Mouse (Mus musculus): ENCODE data around the gene Nup107. TPM values are rescaled to one million over a fixed set of nuclear protein-coding genes. Genes with fewer than 3 reads are reported as not detected.

Nup107 gene
- polyA plus RNA-seq, 1 experiment from 2014 or later, result 104 TPM

- no peaks in the 10 kb centered on the region for H3K36me3 ChIP-seq (ENCODE audit: control insufficient read depth, insufficient read depth, low read length)
- H3K9me3 ChIP-seq (ENCODE audit: control insufficient read depth, low read length), result no peaks in the 10 kb centered on the region
- H3K4me1 ChIP-seq (replicated peaks; ENCODE audit: control insufficient read depth, insufficient read depth, low read length), result no peaks in the 10 kb centered on the region
- H3K27ac ChIP-seq (ENCODE audit: low read depth, low read length), result no peak overlapping the region
- DNase-seq (ENCODE audit: low spot score) (no peak), ATAC-seq (replicated peaks; ENCODE audit: low FRiP score) (no peak)
- H3K4me3 ChIP-seq (ENCODE audit: low read depth, low read length), result no peak overlapping the region
- 96% methylated on average over 12 of the region's 12 CpGs for WGBS
- no peak overlapping the region for H3K9ac ChIP-seq (ENCODE audit: low read length)
- H3K4me2 ChIP-seq (ENCODE audit: low read depth, low read length, severe bottlenecking), result no peak overlapping the region
- H3K27me3 ChIP-seq (ENCODE audit: control insufficient read depth, insufficient read depth, low read length), result no peaks in the 10 kb centered on the region
Observed at GRCm38 (mm10) chr10:117730637-117731203, 61.8 kb downstream of the Nup107 start.

- ATAC-seq (replicated peaks; ENCODE audit: low FRiP score) (no peak), DNase-seq (ENCODE audit: low spot score) (no peak)
- no peak overlapping the region for H3K4me3 ChIP-seq (ENCODE audit: low read depth, low read length)
- H3K27ac ChIP-seq (ENCODE audit: low read depth, low read length), result no peak overlapping the region
- H3K36me3 ChIP-seq (ENCODE audit: control insufficient read depth, insufficient read depth, low read length), result no peaks in the 10 kb centered on the region
- 96% methylated on average over 7 of the region's 7 CpGs for WGBS
- no peak overlapping the region for H3K9ac ChIP-seq (ENCODE audit: low read length)
- no peaks in the 10 kb centered on the region for H3K27me3 ChIP-seq (ENCODE audit: control insufficient read depth, insufficient read depth, low read length)
- no peaks in the 10 kb centered on the region for H3K9me3 ChIP-seq (ENCODE audit: control insufficient read depth, low read length)
- no peaks in the 10 kb centered on the region for H3K4me1 ChIP-seq (replicated peaks; ENCODE audit: control insufficient read depth, insufficient read depth, low read length)
- no peak overlapping the region for H3K4me2 ChIP-seq (ENCODE audit: low read depth, low read length, severe bottlenecking)
Observed at GRCm38 (mm10) chr10:117730140-117730539, 62.4 kb downstream of the Nup107 start.

DNA sequence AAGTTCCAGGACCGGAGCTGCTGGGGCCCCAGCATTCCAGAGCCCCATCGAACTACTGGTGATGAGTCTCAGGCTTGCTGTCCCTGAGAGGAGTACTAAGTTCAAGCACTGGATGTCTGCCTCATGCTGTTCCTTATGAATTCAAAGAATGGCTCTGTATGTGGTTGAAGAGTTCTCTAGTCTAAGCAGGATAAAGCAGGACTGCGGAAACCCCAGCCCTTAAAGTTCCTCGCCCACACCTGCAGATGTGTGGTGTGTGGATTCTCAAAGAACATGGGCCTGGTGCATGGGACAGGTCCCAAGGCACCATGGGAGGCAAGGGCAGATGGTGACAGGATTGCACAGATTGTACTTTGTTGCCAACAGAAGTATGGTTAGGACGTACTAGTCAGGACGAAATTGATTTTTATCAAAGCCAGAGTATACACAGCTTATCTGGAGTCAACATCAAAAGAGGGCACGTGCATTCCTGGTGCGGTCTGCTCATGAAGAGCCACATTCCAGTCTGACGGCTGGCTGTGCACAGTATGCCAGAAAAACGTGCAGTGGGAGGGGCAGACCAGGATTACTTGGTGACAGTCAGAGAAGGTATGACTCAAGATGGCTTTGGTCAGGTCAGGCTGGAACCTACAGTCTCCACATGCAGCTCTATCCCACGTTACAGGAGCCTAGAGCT is 63.2 kb downstream of the Nup107 start:
- Histone ChIP-seq H3K4me2 (ENCODE audit: low read depth, low read length, severe bottlenecking) (no peak overlapping the region), H3K36me3 (ENCODE audit: control insufficient read depth, insufficient read depth, low read length) (no peaks in the 10 kb centered on the region), H3K27me3 (ENCODE audit: control insufficient read depth, insufficient read depth, low read length) (no peaks in the 10 kb centered on the region), H3K4me3 (ENCODE audit: low read depth, low read length) (no peak overlapping the region), H3K9ac (ENCODE audit: low read length) (no peak overlapping the region), H3K4me1 (replicated peaks; ENCODE audit: control insufficient read depth, insufficient read depth, low read length) (no peaks in the 10 kb centered on the region), H3K9me3 (ENCODE audit: control insufficient read depth, low read length) (no peaks in the 10 kb centered on the region), H3K27ac (ENCODE audit: low read depth, low read length) (no peak overlapping the region)
- DNase-seq (ENCODE audit: low spot score) (no peak), ATAC-seq (replicated peaks; ENCODE audit: low FRiP score) (no peak)
- 83% methylated on average over 11 of the region's 11 CpGs for WGBS

DNA sequence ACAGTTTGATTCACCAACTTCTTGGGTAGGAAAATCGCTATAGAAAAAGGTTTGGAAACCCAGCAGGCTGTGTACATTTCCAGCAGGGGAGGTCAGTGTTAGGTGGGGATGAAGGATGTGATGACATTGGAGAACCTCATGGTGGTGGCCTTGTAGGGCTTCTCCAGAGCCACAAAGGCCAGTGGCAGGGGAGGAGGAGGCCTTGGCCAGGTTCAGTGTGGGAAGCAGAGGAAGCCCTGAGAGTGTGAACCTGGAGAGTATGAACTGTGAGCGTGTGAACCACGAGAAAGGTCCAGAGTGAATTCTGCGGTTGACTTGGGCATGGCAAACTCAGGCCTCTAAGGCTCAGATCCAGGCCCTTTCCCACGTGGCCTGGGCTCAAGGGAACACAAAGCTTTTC is 63.9 kb downstream of the Nup107 start:
- ATAC-seq (replicated peaks; ENCODE audit: low FRiP score), result no peak
- H3K36me3 ChIP-seq (ENCODE audit: control insufficient read depth, insufficient read depth, low read length), result no peaks in the 10 kb centered on the region
- 79% methylated on average over 5 of the region's 5 CpGs for WGBS
- no peak for DNase-seq (ENCODE audit: low spot score)
- no peaks in the 10 kb centered on the region for H3K27me3 ChIP-seq (ENCODE audit: control insufficient read depth, insufficient read depth, low read length)
- H3K4me2 ChIP-seq (ENCODE audit: low read depth, low read length, severe bottlenecking), result no peak overlapping the region
- no peak overlapping the region for H3K9ac ChIP-seq (ENCODE audit: low read length)
- H3K4me1 ChIP-seq (replicated peaks; ENCODE audit: control insufficient read depth, insufficient read depth, low read length), result no peaks in the 10 kb centered on the region
- H3K9me3 ChIP-seq (ENCODE audit: control insufficient read depth, low read length), result no peaks in the 10 kb centered on the region
- H3K4me3 ChIP-seq (ENCODE audit: low read depth, low read length), result no peak overlapping the region
- H3K27ac ChIP-seq (ENCODE audit: low read depth, low read length), result no peak overlapping the region

DNA sequence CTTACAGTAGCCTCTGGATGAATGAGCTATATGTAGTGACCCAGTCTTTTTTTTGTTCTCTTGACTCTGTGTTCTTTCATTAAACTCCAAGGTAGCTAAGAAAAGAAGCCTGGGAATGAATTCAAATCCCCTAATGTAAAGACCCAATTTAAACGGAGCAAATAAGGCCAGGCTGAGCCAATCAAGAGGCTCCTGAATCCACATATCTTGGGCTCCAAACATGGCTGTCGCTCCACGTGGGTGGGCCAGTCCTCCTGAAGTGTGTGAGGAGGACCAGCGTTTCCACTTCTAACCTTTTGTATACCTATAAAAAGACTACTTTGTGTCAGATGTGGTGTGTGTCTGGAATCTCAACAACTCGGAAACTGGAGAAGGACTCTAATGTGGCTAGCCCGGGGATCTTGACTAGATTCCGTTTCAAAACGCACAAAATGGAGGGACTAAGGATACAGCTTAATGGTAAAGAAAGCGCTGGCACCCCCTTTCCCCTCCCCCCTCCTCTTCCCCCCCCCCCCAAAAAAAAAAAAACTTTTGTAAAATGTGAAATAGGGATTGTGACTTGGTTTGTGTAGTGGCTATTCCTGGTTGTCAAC is 64.9 kb downstream of the Nup107 start:
- no peak for DNase-seq (ENCODE audit: low spot score)
- no peak overlapping the region for H3K27ac ChIP-seq (ENCODE audit: low read depth, low read length)
- ATAC-seq (replicated peaks; ENCODE audit: low FRiP score), result no peak

GRCm38 (mm10) chr10:117726888-117727385 is 65.6 kb downstream of the Nup107 start:
- no peak overlapping the region for H3K4me3 ChIP-seq (ENCODE audit: low read depth, low read length)
- DNase-seq (ENCODE audit: low spot score) (no peak), ATAC-seq (replicated peaks; ENCODE audit: low FRiP score) (no peak)
- no peak overlapping the region for H3K27ac ChIP-seq (ENCODE audit: low read depth, low read length)
- H3K4me2 ChIP-seq (ENCODE audit: low read depth, low read length, severe bottlenecking), result no peak overlapping the region
- 93% methylated on average over 4 of the region's 4 CpGs for WGBS
- no peaks in the 10 kb centered on the region for H3K36me3 ChIP-seq (ENCODE audit: control insufficient read depth, insufficient read depth, low read length)
- H3K27me3 ChIP-seq (ENCODE audit: control insufficient read depth, insufficient read depth, low read length), result no peaks in the 10 kb centered on the region
- no peaks in the 10 kb centered on the region for H3K4me1 ChIP-seq (replicated peaks; ENCODE audit: control insufficient read depth, insufficient read depth, low read length)
- H3K9me3 ChIP-seq (ENCODE audit: control insufficient read depth, low read length), result no peaks in the 10 kb centered on the region
- H3K9ac ChIP-seq (ENCODE audit: low read length), result no peak overlapping the region

More for the DNA sequence above, 64.9 kb downstream of the Nup107 start:
- no peaks in the 10 kb centered on the region for H3K36me3 ChIP-seq (ENCODE audit: control insufficient read depth, insufficient read depth, low read length)
- no peak overlapping the region for H3K9ac ChIP-seq (ENCODE audit: low read length)
- no peaks in the 10 kb centered on the region for H3K9me3 ChIP-seq (ENCODE audit: control insufficient read depth, low read length)
- 85% methylated on average over 9 of the region's 9 CpGs for WGBS
- no peaks in the 10 kb centered on the region for H3K4me1 ChIP-seq (replicated peaks; ENCODE audit: control insufficient read depth, insufficient read depth, low read length)
- H3K4me3 ChIP-seq (ENCODE audit: low read depth, low read length), result no peak overlapping the region
- no peak overlapping the region for H3K4me2 ChIP-seq (ENCODE audit: low read depth, low read length, severe bottlenecking)
- no peaks in the 10 kb centered on the region for H3K27me3 ChIP-seq (ENCODE audit: control insufficient read depth, insufficient read depth, low read length)

GRCm38 (mm10) chr10:117726350-117726749 is 66.2 kb downstream of the Nup107 start:
- Histone ChIP-seq H3K4me1 (replicated peaks; ENCODE audit: control insufficient read depth, insufficient read depth, low read length) (no peaks in the 10 kb centered on the region), H3K9ac (ENCODE audit: low read length) (no peak overlapping the region), H3K4me3 (ENCODE audit: low read depth, low read length) (no peak overlapping the region), H3K9me3 (ENCODE audit: control insufficient read depth, low read length) (no peaks in the 10 kb centered on the region), H3K36me3 (ENCODE audit: control insufficient read depth, insufficient read depth, low read length) (no peaks in the 10 kb centered on the region), H3K27me3 (ENCODE audit: control insufficient read depth, insufficient read depth, low read length) (no peaks in the 10 kb centered on the region), H3K27ac (ENCODE audit: low read depth, low read length) (no peak overlapping the region), H3K4me2 (ENCODE audit: low read depth, low read length, severe bottlenecking) (no peak overlapping the region)
- DNase-seq (ENCODE audit: low spot score), result no peak
- ATAC-seq (replicated peaks; ENCODE audit: low FRiP score), result no peak
- WGBS, result 92% methylated on average over 4 of the region's 4 CpGs

- WGBS, result 78% methylated on average over 7 of the region's 7 CpGs
- Histone ChIP-seq H3K4me3 (ENCODE audit: low read depth, low read length) (no peak overlapping the region), H3K4me1 (replicated peaks; ENCODE audit: control insufficient read depth, insufficient read depth, low read length) (no peaks in the 10 kb centered on the region), H3K4me2 (ENCODE audit: low read depth, low read length, severe bottlenecking) (no peak overlapping the region), H3K9me3 (ENCODE audit: control insufficient read depth, low read length) (no peaks in the 10 kb centered on the region), H3K9ac (ENCODE audit: low read length) (no peak overlapping the region), H3K27me3 (ENCODE audit: control insufficient read depth, insufficient read depth, low read length) (no peaks in the 10 kb centered on the region), H3K27ac (ENCODE audit: low read depth, low read length) (no peak overlapping the region), H3K36me3 (ENCODE audit: control insufficient read depth, insufficient read depth, low read length) (no peaks in the 10 kb centered on the region)
- no peak for ATAC-seq (replicated peaks; ENCODE audit: low FRiP score)
- no peak for DNase-seq (ENCODE audit: low spot score)
Observed at GRCm38 (mm10) chr10:117725671-117726070, 66.8 kb downstream of the Nup107 start.

Data from forebrain, embryonic 11.5 days (tissue).